Mouse (Mus musculus): ENCODE results near the gene Mei4.

The Mei4 gene

GRCm38 (mm10) chr9:82160143-82160542 is 296.7 kb downstream of the Mei4 start:
- no peak for DNase-seq

GRCm38 (mm10) chr9:82162415-82162814 is 298.9 kb downstream of the Mei4 start:
- peak; percentile 3 for DNase-seq

DNA sequence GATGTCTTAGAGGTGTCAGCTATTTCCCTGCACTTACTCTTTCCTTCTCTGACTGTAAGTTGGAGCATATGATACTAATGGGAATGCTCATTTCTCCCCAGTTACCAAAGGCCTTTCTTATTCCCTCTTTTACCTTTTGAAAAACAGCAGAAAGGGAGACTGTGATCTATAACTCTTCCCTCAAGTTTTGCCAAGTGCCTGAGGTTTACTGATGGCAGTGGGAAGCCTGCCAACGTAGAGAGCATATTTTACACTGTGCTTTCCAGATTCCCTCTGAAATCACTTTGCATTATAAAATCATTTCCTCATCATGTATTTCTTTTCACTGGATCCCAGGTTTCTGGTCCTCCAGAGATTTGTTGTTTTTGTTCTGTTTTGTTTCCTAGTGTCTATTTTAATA is 354.5 kb downstream of the Mei4 start:
- no peak for DNase-seq

DNA sequence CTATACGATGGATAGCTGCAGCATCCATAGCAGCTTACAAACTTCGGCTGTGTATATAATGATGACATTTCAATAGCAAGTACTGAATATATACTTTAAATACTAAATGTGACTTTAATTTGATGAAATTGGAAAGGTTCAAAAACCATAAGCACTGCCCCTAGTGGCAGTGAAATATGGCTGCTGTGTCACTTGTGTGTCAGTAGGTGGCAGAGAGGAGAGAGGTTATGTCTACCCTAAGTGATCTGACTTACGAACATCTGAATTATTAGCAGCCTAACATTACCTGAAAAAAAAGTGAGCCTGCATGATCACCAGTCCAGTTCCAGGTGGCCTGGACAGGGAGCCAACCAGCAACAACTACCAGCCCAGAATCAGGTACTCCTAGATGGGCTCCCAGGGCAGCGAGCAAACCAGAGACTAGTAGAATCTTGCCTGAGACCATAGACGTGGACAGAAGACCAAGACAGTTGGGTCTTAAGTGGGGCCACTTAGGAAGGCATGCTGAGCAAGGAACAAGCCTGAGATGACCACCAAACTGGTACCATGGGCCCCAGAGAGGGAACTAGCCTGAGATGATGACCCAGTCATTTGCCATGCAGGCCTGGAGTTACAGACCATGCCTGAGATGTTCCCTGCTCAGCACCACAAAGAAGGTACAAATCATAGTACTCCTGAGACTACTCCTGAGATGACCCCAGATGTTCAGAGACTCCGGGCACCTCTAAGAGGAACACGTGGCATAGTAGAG is 384.4 kb downstream of the Mei4 start:
- peak; percentile 1 for DNase-seq
